Mouse (Mus musculus) limb, embryonic 10.5 days (tissue): ENCODE measurements at regions not wholly inside any gene's neighbourhood (a gene's known extent, or its start where the extent isn't known, plus 50 kb on each side); places are given as distances from the start of the nearest gene placed in this dataset.

ENCODE experiments used
- DNase-seq: peaks from one replicate; pipeline ENCODE4 v3.0.0-alpha.2; 2017; ENCODE audit warnings: low spot score
- H3K27ac ChIP-seq: fragments of 300-500 bp; sonication (generic); 2 replicates; pipeline ENCODE4 v1.5.1; 2016; ENCODE audit warnings: mild to moderate bottlenecking
- H3K27me3 ChIP-seq: fragments of 300-500 bp; sonication (generic); 2 replicates; pipeline ENCODE4 v1.6.1; 2016; ENCODE audit warnings: low read depth, mild to moderate bottlenecking; ENCODE audit not compliant: poor library complexity, severe bottlenecking
- H3K36me3 ChIP-seq: fragments of 300-500 bp; sonication (generic); 2 replicates; pipeline ENCODE4 v1.6.1; 2016; ENCODE audit warnings: mild to moderate bottlenecking, moderate library complexity
- H3K4me1 ChIP-seq: fragments of 300-500 bp; sonication (generic); 2 replicates; pipeline ENCODE4 v1.6.1; 2016
- H3K4me3 ChIP-seq: fragments of 300-500 bp; sonication (generic); 2 replicates; pipeline ENCODE4 v1.5.1; 2016; ENCODE audit warnings: mild to moderate bottlenecking, moderate library complexity
- H3K9me3 ChIP-seq: fragments of 300-500 bp; sonication (generic); replicated peaks from 2 replicates; pipeline ENCODE4 v1.6.1; 2016; ENCODE audit warnings: mild to moderate bottlenecking
- WGBS: fragments of 180-500 bp; shearing (Covaris S2); methylation state at CpG from one replicate; pipeline ENCODE4 v1.1.7; 2016; 5-methylcytosine and 5-hydroxymethylcytosine counted together

GRCm38 (mm10) chr4:105560781-105561180, 228.9 kb upstream of the Gm12728 start:
- Histone ChIP-seq H3K27ac (no peak overlapping the region), H3K27me3 (no peaks in the 10 kb centered on the region), H3K9me3 (no peaks in the 10 kb centered on the region), H3K36me3 (no peaks in the 10 kb centered on the region), H3K4me3 (no peak overlapping the region), H3K4me1 (no peaks in the 10 kb centered on the region)
- 82% methylated on average over 3 of the region's 3 CpGs for WGBS
- no peak for DNase-seq

GRCm38 (mm10) chr4:105561611-105562010, 228.1 kb upstream of the Gm12728 start:
- H3K9me3 ChIP-seq, result no peaks in the 10 kb centered on the region
- no peak overlapping the region for H3K4me3 ChIP-seq
- H3K36me3 ChIP-seq, result no peaks in the 10 kb centered on the region
- H3K27ac ChIP-seq, result no peak overlapping the region
- H3K27me3 ChIP-seq, result no peaks in the 10 kb centered on the region
- WGBS, result 79% methylated on average over 3 of the region's 3 CpGs
- no peak for DNase-seq
- H3K4me1 ChIP-seq, result 0 out of 2 replicates have a peak, but pooled peaks cover 2% of the 10 kb centered on the region

- Histone ChIP-seq H3K36me3 (no peaks in the 10 kb centered on the region), H3K27me3 (no peaks in the 10 kb centered on the region), H3K4me1 (peaks cover 5% of the 10 kb centered on the region; the same call in 1 of the 2 replicates), H3K9me3 (no peaks in the 10 kb centered on the region), H3K4me3 (no peak overlapping the region), H3K27ac (no peak overlapping the region)
- no peak for DNase-seq
- 94% methylated on average over 7 of the region's 7 CpGs for WGBS
Observed at GRCm38 (mm10) chr4:105565796-105566195, 223.9 kb upstream of the Gm12728 start.

GRCm38 (mm10) chr4:105566513-105567457, 222.9 kb upstream of the Gm12728 start:
- H3K4me3 ChIP-seq, result no peak overlapping the region
- 56% methylated on average over 8 of the region's 8 CpGs for WGBS
- H3K4me1 ChIP-seq, result peaks cover 5% of the 10 kb centered on the region; the same call in 1 of the 2 replicates
- H3K9me3 ChIP-seq, result no peaks in the 10 kb centered on the region
- DNase-seq, result no peak
- no peaks in the 10 kb centered on the region for H3K36me3 ChIP-seq
- H3K27ac ChIP-seq, result no peak overlapping the region
- H3K27me3 ChIP-seq, result no peaks in the 10 kb centered on the region

- Histone ChIP-seq H3K4me3 (no peak overlapping the region), H3K36me3 (no peaks in the 10 kb centered on the region), H3K27me3 (no peaks in the 10 kb centered on the region), H3K9me3 (no peaks in the 10 kb centered on the region), H3K27ac (no peak overlapping the region), H3K4me1 (peaks cover 5% of the 10 kb centered on the region; the same call in 1 of the 2 replicates)
- DNase-seq, result no peak
- 92% methylated on average over 1 of the region's 1 CpGs for WGBS
Observed at GRCm38 (mm10) chr4:105569671-105570070, 220.0 kb upstream of the Gm12728 start.

- Histone ChIP-seq H3K4me3 (no peak overlapping the region), H3K27me3 (no peaks in the 10 kb centered on the region), H3K4me1 (peaks cover 8% of the 10 kb centered on the region), H3K9me3 (no peaks in the 10 kb centered on the region), H3K27ac (peak overlapping the region; percentile 58; the same call in 1 of the 2 replicates), H3K36me3 (no peaks in the 10 kb centered on the region)
- DNase-seq, result no peak
- 64% methylated on average over 2 of the region's 2 CpGs for WGBS
Observed at GRCm38 (mm10) chr4:105575550-105575949, 214.1 kb upstream of the Gm12728 start.

- DNase-seq, result no peak
- H3K27me3 ChIP-seq, result no peaks in the 10 kb centered on the region
- H3K27ac ChIP-seq, result no peak overlapping the region
- H3K4me1 ChIP-seq, result peaks cover 8% of the 10 kb centered on the region; the same call in 1 of the 2 replicates
- WGBS, result 76% methylated on average over 7 of the region's 7 CpGs
- H3K36me3 ChIP-seq, result no peaks in the 10 kb centered on the region
- H3K4me3 ChIP-seq, result no peak overlapping the region
- H3K9me3 ChIP-seq, result no peaks in the 10 kb centered on the region
Observed at GRCm38 (mm10) chr4:105580987-105581386, 208.7 kb upstream of the Gm12728 start.

GRCm38 (mm10) chr4:105584329-105584925, 205.2 kb upstream of the Gm12728 start:
- WGBS, result 85% methylated on average over 10 of the region's 10 CpGs
- Histone ChIP-seq H3K4me3 (no peak overlapping the region), H3K9me3 (no peaks in the 10 kb centered on the region), H3K4me1 (peaks cover 8% of the 10 kb centered on the region; the same call in 1 of the 2 replicates), H3K36me3 (no peaks in the 10 kb centered on the region), H3K27ac (no peak overlapping the region), H3K27me3 (no peaks in the 10 kb centered on the region)
- DNase-seq, result no peak

- Histone ChIP-seq H3K4me1 (peaks cover 10% of the 10 kb centered on the region), H3K27ac (no peak overlapping the region), H3K4me3 (no peak overlapping the region), H3K36me3 (no peaks in the 10 kb centered on the region), H3K9me3 (no peaks in the 10 kb centered on the region), H3K27me3 (no peaks in the 10 kb centered on the region)
- no peak for DNase-seq
- WGBS, result 65% methylated on average over 1 of the region's 1 CpGs
Observed at GRCm38 (mm10) chr4:105603661-105604060, 186.0 kb upstream of the Gm12728 start.

GRCm38 (mm10) chr4:105604607-105605006, 185.1 kb upstream of the Gm12728 start:
- no peaks in the 10 kb centered on the region for H3K36me3 ChIP-seq
- H3K27me3 ChIP-seq, result no peaks in the 10 kb centered on the region
- no peak for DNase-seq
- H3K9me3 ChIP-seq, result no peaks in the 10 kb centered on the region
- no peak overlapping the region for H3K4me3 ChIP-seq
- H3K27ac ChIP-seq, result no peak overlapping the region
- peaks cover 10% of the 10 kb centered on the region for H3K4me1 ChIP-seq
- WGBS, result 83% methylated on average over 2 of the region's 2 CpGs

- 43% methylated on average over 5 of the region's 5 CpGs for WGBS
- no peak overlapping the region; the same call in 1 of the 2 replicates for H3K27ac ChIP-seq
- no peak for DNase-seq
Observed at GRCm38 (mm10) chr4:105606731-105607130, 182.9 kb upstream of the Gm12728 start.

GRCm38 (mm10) chr4:105610917-105611316, 178.8 kb upstream of the Gm12728 start:
- Histone ChIP-seq H3K27me3 (no peaks in the 10 kb centered on the region), H3K4me3 (no peak overlapping the region), H3K27ac (no peak overlapping the region), H3K9me3 (no peaks in the 10 kb centered on the region), H3K36me3 (no peaks in the 10 kb centered on the region), H3K4me1 (peaks cover 10% of the 10 kb centered on the region)
- no peak for DNase-seq
- WGBS, result 74% methylated on average over 6 of the region's 6 CpGs

More at GRCm38 (mm10) chr4:105606731-105607130, 182.9 kb upstream of the Gm12728 start:
- H3K4me1 ChIP-seq, result peaks cover 10% of the 10 kb centered on the region
- H3K27me3 ChIP-seq, result no peaks in the 10 kb centered on the region
- no peaks in the 10 kb centered on the region for H3K9me3 ChIP-seq
- no peaks in the 10 kb centered on the region for H3K36me3 ChIP-seq
- no peak overlapping the region for H3K4me3 ChIP-seq

GRCm38 (mm10) chr4:105614390-105614789, 175.3 kb upstream of the Gm12728 start:
- no peaks in the 10 kb centered on the region for H3K4me1 ChIP-seq
- DNase-seq, result no peak
- no peak overlapping the region for H3K27ac ChIP-seq
- H3K27me3 ChIP-seq, result no peaks in the 10 kb centered on the region
- 97% methylated on average over 2 of the region's 2 CpGs for WGBS
- no peaks in the 10 kb centered on the region for H3K9me3 ChIP-seq
- H3K36me3 ChIP-seq, result no peaks in the 10 kb centered on the region
- H3K4me3 ChIP-seq, result no peak overlapping the region
